Mouse (Mus musculus) bone marrow macrophage, adult 2 months (primary cell): ENCODE measurements at regions not wholly inside any gene's neighbourhood (a gene's known extent, or its start where the extent isn't known, plus 50 kb on each side); places are given as distances from the start of the nearest gene placed in this dataset.

ENCODE experiments used
- H3K27ac ChIP-seq: 2 replicates; pipeline ENCODE4 v1.5.1; 2012; ENCODE audit warnings: low read depth, low read length; ENCODE audit not compliant: insufficient read depth
- H3K4me1 ChIP-seq: 2 replicates; pipeline ENCODE4 v1.6.1; 2012; ENCODE audit warnings: low read length; ENCODE audit not compliant: control insufficient read depth, insufficient read depth
- H3K4me3 ChIP-seq: 2 replicates; pipeline ENCODE4 v1.5.1; 2012; ENCODE audit warnings: mild to moderate bottlenecking, low read length, moderate library complexity; ENCODE audit not compliant: insufficient read depth
- CTCF ChIP-seq: IDR thresholded peaks from 2 replicates; pipeline ENCODE4 v1.5.1; 2012; ENCODE audit warnings: low read depth, mild to moderate bottlenecking, low read length, moderate library complexity
- POLR2A ChIP-seq: IDR thresholded peaks from 2 replicates; pipeline ENCODE4 v1.6.1; 2012; ENCODE audit warnings: mild to moderate bottlenecking, low read depth, low read length, borderline replicate concordance

GRCm38 (mm10) chr9:112811946-112812345 is 576.2 kb upstream of the Arpp21 start:
- TF ChIP-seq CTCF: no peak
- TF ChIP-seq POLR2A: no peak
- no peak overlapping the region for H3K27ac ChIP-seq
- no peak overlapping the region for H3K4me3 ChIP-seq
- H3K4me1 ChIP-seq: no peaks in the 10 kb centered on the region

- no peak overlapping the region for H3K4me3 ChIP-seq
- H3K27ac ChIP-seq: no peak overlapping the region
- TF ChIP-seq CTCF: no peak
- no peak for TF ChIP-seq POLR2A
- H3K4me1 ChIP-seq: no peaks in the 10 kb centered on the region
Observed at GRCm38 (mm10) chr9:112799583-112800220, 564.0 kb upstream of the Arpp21 start.

GRCm38 (mm10) chr9:112793537-112793936 is 557.8 kb upstream of the Arpp21 start:
- H3K4me3 ChIP-seq: no peak overlapping the region
- TF ChIP-seq CTCF (no peak), POLR2A (no peak)
- H3K27ac ChIP-seq: no peak overlapping the region
- no peaks in the 10 kb centered on the region for H3K4me1 ChIP-seq

GRCm38 (mm10) chr9:112771981-112772380 is 536.2 kb upstream of the Arpp21 start:
- no peak for TF ChIP-seq CTCF
- TF ChIP-seq POLR2A: no peak
- no peaks in the 10 kb centered on the region for H3K4me1 ChIP-seq
- H3K27ac ChIP-seq: no peak overlapping the region
- no peak overlapping the region for H3K4me3 ChIP-seq

- Histone ChIP-seq H3K27ac (no peak overlapping the region), H3K4me1 (no peaks in the 10 kb centered on the region), H3K4me3 (no peak overlapping the region)
- TF ChIP-seq CTCF (no peak), POLR2A (no peak)
Observed at GRCm38 (mm10) chr9:112744616-112745015, 508.9 kb upstream of the Arpp21 start.

- H3K4me3 ChIP-seq: no peak overlapping the region
Observed at GRCm38 (mm10) chr9:112743871-112744590, 508.3 kb upstream of the Arpp21 start.

GRCm38 (mm10) chr9:112735761-112736160 is 500.0 kb upstream of the Arpp21 start:
- H3K4me3 ChIP-seq: no peak overlapping the region
- TF ChIP-seq POLR2A: no peak
- no peak for TF ChIP-seq CTCF
- H3K4me1 ChIP-seq: no peaks in the 10 kb centered on the region
- H3K27ac ChIP-seq: no peak overlapping the region

More at GRCm38 (mm10) chr9:112743871-112744590, 508.3 kb upstream of the Arpp21 start:
- Histone ChIP-seq H3K4me1 (no peaks in the 10 kb centered on the region), H3K27ac (no peak overlapping the region)
- TF ChIP-seq POLR2A: no peak
- TF ChIP-seq CTCF: no peak

GRCm38 (mm10) chr9:112725523-112725922 is 489.8 kb upstream of the Arpp21 start:
- no peak overlapping the region for H3K27ac ChIP-seq
- H3K4me3 ChIP-seq: no peak overlapping the region
- TF ChIP-seq POLR2A (no peak), CTCF (no peak)
- H3K4me1 ChIP-seq: no peaks in the 10 kb centered on the region

GRCm38 (mm10) chr9:112725103-112725502 is 489.4 kb upstream of the Arpp21 start:
- TF ChIP-seq POLR2A (no peak), CTCF (no peak)
- H3K4me1 ChIP-seq: no peaks in the 10 kb centered on the region
- H3K27ac ChIP-seq: no peak overlapping the region
- H3K4me3 ChIP-seq: no peak overlapping the region

GRCm38 (mm10) chr9:112723346-112723745 is 487.6 kb upstream of the Arpp21 start:
- H3K27ac ChIP-seq: no peak overlapping the region
- H3K4me1 ChIP-seq: no peaks in the 10 kb centered on the region
- no peak for TF ChIP-seq POLR2A
- no peak for TF ChIP-seq CTCF
- H3K4me3 ChIP-seq: no peak overlapping the region
